Mouse (Mus musculus): ENCODE measurements at regions not wholly inside any gene's neighbourhood (a gene's known extent, or its start where the extent isn't known, plus 50 kb on each side); places are given as distances from the start of the nearest gene placed in this dataset.

DNA sequence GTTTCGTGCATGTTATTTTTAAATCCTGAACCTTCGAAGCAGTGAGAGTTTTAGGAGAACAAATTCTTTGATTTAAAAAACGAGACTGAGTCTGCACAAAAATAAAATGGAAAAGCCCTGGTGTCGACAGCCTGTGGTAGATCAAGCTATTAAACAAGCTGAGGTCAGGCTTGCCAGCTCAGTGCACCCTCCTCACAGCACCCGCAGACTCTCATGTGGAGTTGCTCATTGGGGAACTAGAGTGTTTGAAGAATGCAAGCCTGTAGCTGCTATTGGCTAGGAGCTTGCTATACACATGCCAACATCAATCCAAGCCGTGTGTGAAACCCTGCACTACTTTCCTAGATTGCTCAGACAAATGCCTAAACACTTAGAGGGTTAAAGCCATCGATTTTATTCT is 223.1 kb upstream of the Jade1 start:
- no peak for TF ChIP-seq POLR2A (IDR thresholded peaks at IDR 0.05; ENCODE audit: borderline replicate concordance, extremely low read depth, insufficient read depth, insufficient read length, poor library complexity, severe bottlenecking)
- TF ChIP-seq CTCF (IDR thresholded peaks at IDR 0.05; ENCODE audit: borderline replicate concordance, extremely low read depth, insufficient read depth, insufficient read length): no peak

All from brain, embryonic 14.5 days (tissue).